Mouse (Mus musculus) ZHBTc4 (cell line): ENCODE results near the gene Psg27.
"Not testable (repeated sequence)": the region's sequence is repeated elsewhere in the genome, so short reads cannot be mapped to it uniquely, and the experiment has no call there.

ENCODE experiments used
- DNase-seq: peaks from one replicate; pipeline ENCODE4 v3.0.0-alpha.2; 2011; ENCODE audit warnings: low read depth, low spot score

Gene Psg27

GRCm38 (mm10) chr7:18567205-18567604 is at the start of gene Psg27:
Gene Psg27, minus strand, starts transcription at chr7:18567305.
- DNase-seq = no peak

- not testable (repeated sequence) for DNase-seq
These were observed 49.3 kb upstream of the Psg27 start, which contains the start of gene Psg23 for GRCm38 (mm10) chr7:18616401-18616800. Gene Psg23, minus strand, starts transcription at chr7:18616501.

- no peak for DNase-seq
These were observed 7.3 kb downstream of the Psg27 start for GRCm38 (mm10) chr7:18559850-18560249.

GRCm38 (mm10) chr7:18555751-18556150 is 11.4 kb downstream of the Psg27 start:
- not testable (repeated sequence) for DNase-seq

- DNase-seq = no peak
These were observed 33.7 kb downstream of the Psg27 start for GRCm38 (mm10) chr7:18533420-18533819.

- DNase-seq = no peak
These were observed 34.9 kb downstream of the Psg27 start, which contains the start of gene Psg25 for GRCm38 (mm10) chr7:18532169-18532568. Gene Psg25, minus strand, starts transcription at chr7:18532269.

GRCm38 (mm10) chr7:18524668-18525067 is 42.4 kb downstream of the Psg27 start:
- no peak for DNase-seq

- not testable (repeated sequence) for DNase-seq
These were observed 54.3 kb downstream of the Psg27 start for GRCm38 (mm10) chr7:18512848-18513247.

- DNase-seq = peak; percentile 18
These were observed 54.7 kb downstream of the Psg27 start for GRCm38 (mm10) chr7:18512417-18512816.

- DNase-seq = no peak
These were observed 55.6 kb downstream of the Psg27 start for GRCm38 (mm10) chr7:18511479-18511878.
